Mouse (Mus musculus): ENCODE measurements around the gene Jade2.

DNA sequence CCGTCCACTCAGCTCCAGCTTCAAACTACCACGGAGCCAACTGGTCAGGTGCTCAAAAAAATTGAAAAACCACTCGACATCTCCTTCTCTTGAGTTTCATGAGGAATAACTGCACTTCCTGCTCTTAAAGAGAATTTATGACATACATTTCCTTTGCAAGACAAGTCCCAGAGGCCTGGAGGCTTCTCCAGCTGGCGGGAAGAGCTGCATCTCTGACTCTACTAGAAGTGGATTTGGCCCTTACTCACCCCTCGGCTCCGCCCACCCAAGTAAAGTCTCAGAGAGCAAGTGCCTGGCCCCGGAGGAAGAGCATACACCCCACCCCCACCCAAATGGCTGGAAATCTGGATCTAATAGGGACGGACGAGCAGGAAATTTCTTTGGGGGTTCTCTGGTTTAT is 16.3 kb downstream of the Jade2 start:
- TF ChIP-seq EP300 (IDR thresholded peaks at IDR 0.05; ENCODE audit: insufficient read depth, low read depth, low read length) (no peak), CTCF (IDR thresholded peaks at IDR 0.05; ENCODE audit: low read depth, low read length) (no peak), POLR2A (IDR thresholded peaks at IDR 0.05; ENCODE audit: insufficient read depth, low read length) (no peak)
